Mouse (Mus musculus) MEL (cell line): ENCODE measurements around the gene Fam53b.

Source experiments
- POLR2A ChIP-seq, 2 experiments: IDR thresholded peaks; 2 replicates each; pipeline ENCODE4 v1.6.1; 2011 to 2012; ENCODE audit warnings: low read length in 2 of 2, mild to moderate bottlenecking in 2 of 2, control low read depth in 1 of 2, improper control_type of control experiment in 1 of 2, low read depth in 1 of 2, moderate library complexity in 1 of 2; ENCODE audit not compliant: control insufficient read depth in 1 of 2, insufficient read depth in 1 of 2, poor library complexity in 1 of 2
- RAD21 ChIP-seq: IDR thresholded peaks from 2 replicates; pipeline ENCODE4 v1.6.1; 2011; ENCODE audit warnings: mild to moderate bottlenecking, low read depth, low read length, improper control_type of control experiment

- TF ChIP-seq RAD21: no peak
- TF ChIP-seq POLR2A (IDR thresholded peaks at IDR 0.05; ENCODE audit: control insufficient read depth in 1 of 2, insufficient read depth in 1 of 2, low read depth in 1 of 2, low read length in 2 of 2, poor library complexity in 1 of 2): no peak
Measured at GRCm38 (mm10) chr7:132689722-132690121, 124.0 kb downstream of the Fam53b start.
